Mouse (Mus musculus) gastrocnemius, postnatal 14 days (tissue): ENCODE results near the gene Ralbp1. TPM values are rescaled to one million over a fixed set of nuclear protein-coding genes. Genes with fewer than 3 reads are reported as not detected.

Experiments used
- DNase-seq: peaks from one replicate; pipeline ENCODE4 v3.0.0; 2021; ENCODE audit warnings: mixed read lengths
- intact Hi-C: fragments of 180-260 bp; cut with DNase I; formaldehyde crosslinking; loops from one replicate; pipeline ENCODE4 v1.15.1; 2025; ENCODE audit warnings: low total_unique reads
- long read RNA-seq, 2 experiments: library from polyadenylated mRNA; stranded (forward); transcript quantifications; one replicate each; pipeline ENCODE4 v2.0.0; 2021
- total RNA-seq, 2 experiments: library from RNA; stranded (reverse); gene quantifications; 2 replicates each; pipeline ENCODE4 v1.2.3; 2021

Gene Ralbp1
- 10 to 100 TPM; 25.3 to 25.8 TPM for total RNA-seq
- long read RNA-seq, experiment 1, transcript Ralbp1-201 (10 exons, 3,811 nt) = major isoform, 12 of 20 reads
- long read RNA-seq, experiment 1, partial matches to known transcripts = 4 of 20 reads
- long read RNA-seq, experiment 1, other reads (novel, unspliced or antisense) = 2 of 20 reads
- long read RNA-seq, experiment 2, transcript Ralbp1-201 (10 exons, 3,811 nt) = major isoform, 18 of 33 reads
- long read RNA-seq, experiment 2, transcript Ralbp1-202 (10 exons, 3,799 nt) = minor isoform, 7 of 33 reads
- long read RNA-seq, experiment 2, partial matches to known transcripts = 4 of 33 reads
- long read RNA-seq, experiment 2, other reads (novel, unspliced or antisense) = 4 of 33 reads

GRCm38 (mm10) chr17:65885697-65886529 lies at the start of gene Ralbp1:
Ralbp1 (minus strand) TSS chr17:65885798.
- intact Hi-C loops = no loop called here
- no peak for DNase-seq

- DNase-seq = no peak
- intact Hi-C loops = no loop called here
Measured at GRCm38 (mm10) chr17:65933741-65934140, 48.1 kb upstream of the Ralbp1 start.

GRCm38 (mm10) chr17:65931525-65931924 lies 45.9 kb upstream of the Ralbp1 start:
- intact Hi-C loops = no loop called here
- DNase-seq = no peak

GRCm38 (mm10) chr17:65930960-65931359 lies 45.4 kb upstream of the Ralbp1 start:
- DNase-seq = peak; percentile 24

GRCm38 (mm10) chr17:65930158-65930826 lies 44.7 kb upstream of the Ralbp1 start:
- intact Hi-C loops = no loop called here
- DNase-seq = no peak

More at GRCm38 (mm10) chr17:65930960-65931359, 45.4 kb upstream of the Ralbp1 start:
- intact Hi-C loops = no loop called here

- no peak for DNase-seq
- intact Hi-C loops = no loop called here
Measured at GRCm38 (mm10) chr17:65929319-65929978, 43.9 kb upstream of the Ralbp1 start.

GRCm38 (mm10) chr17:65927077-65927476 lies 41.5 kb upstream of the Ralbp1 start:
- DNase-seq = no peak
- intact Hi-C loops = no loop called here

- intact Hi-C loops = no loop called here
- no peak for DNase-seq
Measured at GRCm38 (mm10) chr17:65924218-65924617, 38.6 kb upstream of the Ralbp1 start.

- no peak for DNase-seq
- intact Hi-C loops = no loop called here
Measured at GRCm38 (mm10) chr17:65921975-65922374, 36.4 kb upstream of the Ralbp1 start.

GRCm38 (mm10) chr17:65919235-65919634 lies 33.6 kb upstream of the Ralbp1 start:
- intact Hi-C loops = no loop called here
- no peak for DNase-seq

GRCm38 (mm10) chr17:65916135-65916668 lies 30.6 kb upstream of the Ralbp1 start:
- intact Hi-C loops = no loop called here

GRCm38 (mm10) chr17:65914083-65914482 lies 28.5 kb upstream of the Ralbp1 start:
- DNase-seq = no peak
- intact Hi-C loops = no loop called here

More at GRCm38 (mm10) chr17:65916135-65916668, 30.6 kb upstream of the Ralbp1 start:
- DNase-seq = peak; percentile 91

- DNase-seq = no peak
- intact Hi-C loops = no loop called here
Measured at GRCm38 (mm10) chr17:65912202-65912601, 26.6 kb upstream of the Ralbp1 start.

GRCm38 (mm10) chr17:65911285-65912069 lies 25.9 kb upstream of the Ralbp1 start:
- intact Hi-C loops = no loop called here
- no peak for DNase-seq

GRCm38 (mm10) chr17:65908270-65908669 lies 22.7 kb upstream of the Ralbp1 start:
- no peak for DNase-seq
- intact Hi-C loops = no loop called here

GRCm38 (mm10) chr17:65906895-65907401 lies 21.4 kb upstream of the Ralbp1 start:
- intact Hi-C loops = no loop called here
- DNase-seq = peak; percentile 10

GRCm38 (mm10) chr17:65906313-65906894 lies 20.8 kb upstream of the Ralbp1 start:
- no peak for DNase-seq
- intact Hi-C loops = no loop called here

GRCm38 (mm10) chr17:65905241-65905640 lies 19.6 kb upstream of the Ralbp1 start:
- peak; percentile 31 for DNase-seq
- intact Hi-C loops = no loop called here
